Comparison of ENCODE assay signal across 7 mouse cellular contexts in genomic region chr11:94499035-94499434, GRCm38 (mm10). TPM values are rescaled to one million over a fixed set of nuclear protein-coding genes. Genes with fewer than 3 reads are reported as not detected.
DNase-seq lines count a peak whose midpoint lies in the region; ATAC-seq and TF ChIP-seq lines count a peak whose summit lies in the region.

No protein-coding gene starts in this region.

- peak overlapping the region; percentile 92 for H3K27ac ChIP-seq in lung, embryonic 14.5 days (ENCODE audit: low read depth)
- H3K27ac ChIP-seq in forebrain, embryonic 10.5 days, result peak overlapping the region; percentile 64; the same call in 1 of the 2 replicates
- H3K27ac ChIP-seq in kidney, postnatal 0 days, result peak overlapping the region; percentile 93
- H3K27ac ChIP-seq in stomach, embryonic 14.5 days (ENCODE audit: low read length), result peak overlapping the region; percentile 90; the same call in 1 of the 2 replicates

- 0 out of 2 replicates have a peak, but pooled peaks cover 4% of the 10 kb centered on the region for H3K36me3 ChIP-seq in lung, embryonic 14.5 days (ENCODE audit: insufficient read depth)
- no peaks in the 10 kb centered on the region for H3K36me3 ChIP-seq in forebrain, embryonic 10.5 days (replicated peaks)
- peaks cover 9% of the 10 kb centered on the region; the same call in 1 of the 2 replicates for H3K36me3 ChIP-seq in kidney, postnatal 0 days (ENCODE audit: insufficient read depth, low read length)
- H3K36me3 ChIP-seq in stomach, embryonic 14.5 days (ENCODE audit: control insufficient read depth, insufficient read depth, low read length), result no peaks in the 10 kb centered on the region

- no peaks in the 10 kb centered on the region for H3K27me3 ChIP-seq in lung, embryonic 14.5 days (ENCODE audit: insufficient read depth, low read length)
- peaks cover 75% of the 10 kb centered on the region for H3K27me3 ChIP-seq in forebrain, embryonic 10.5 days (ENCODE audit: poor library complexity, severe bottlenecking)
- no peaks in the 10 kb centered on the region for H3K27me3 ChIP-seq in kidney, postnatal 0 days (ENCODE audit: insufficient read depth, low read length)
- H3K27me3 ChIP-seq in stomach, embryonic 14.5 days (ENCODE audit: control insufficient read depth, insufficient read depth, low read length), result no peaks in the 10 kb centered on the region

- 0% methylated on average over 2 of the region's 2 CpGs for WGBS in lung, embryonic 14.5 days
- 25% methylated on average over 2 of the region's 2 CpGs for WGBS in forebrain, embryonic 10.5 days
- 0% methylated on average over 2 of the region's 2 CpGs for WGBS in kidney, postnatal 0 days
- 0% methylated on average over 2 of the region's 2 CpGs for WGBS in stomach, embryonic 14.5 days

- DNase-seq in lung, embryonic 14.5 days, result peak; percentile 20
- no peak for DNase-seq in lung, postnatal 14 days
- DNase-seq in forebrain, embryonic 10.5 days (ENCODE audit: extremely low spot score, low spot score), result no peak
- no peak for DNase-seq in kidney, postnatal 0 days (ENCODE audit: low spot score)
- DNase-seq in adrenal gland, postnatal 36 days, result no peak
- DNase-seq in spleen, postnatal 14 days (ENCODE audit: low spot score in 2 of 2), result no peak

- TF ChIP-seq CTCF in lung, embryonic 14.5 days (IDR thresholded peaks at IDR 0.05; ENCODE audit: low read depth), result no peak
- no peak for TF ChIP-seq CTCF in kidney, postnatal 0 days (IDR thresholded peaks at IDR 0.05; ENCODE audit: low read depth)

- no peaks in the 10 kb centered on the region for H3K9me3 ChIP-seq in lung, embryonic 14.5 days (ENCODE audit: low read depth, low read length)
- H3K9me3 ChIP-seq in forebrain, embryonic 10.5 days, result no peaks in the 10 kb centered on the region
- H3K9me3 ChIP-seq in kidney, postnatal 0 days (replicated peaks; ENCODE audit: low read length), result no peaks in the 10 kb centered on the region
- H3K9me3 ChIP-seq in stomach, embryonic 14.5 days (ENCODE audit: control insufficient read depth, low read depth, low read length), result no peaks in the 10 kb centered on the region

- H3K4me1 ChIP-seq in lung, embryonic 14.5 days (ENCODE audit: insufficient read depth), result peaks cover 12% of the 10 kb centered on the region
- peaks cover 48% of the 10 kb centered on the region for H3K4me1 ChIP-seq in forebrain, embryonic 10.5 days
- H3K4me1 ChIP-seq in kidney, postnatal 0 days (replicated peaks; ENCODE audit: insufficient read depth, low read length), result peaks cover 8% of the 10 kb centered on the region; the same call in 1 of the 2 replicates
- peaks cover 21% of the 10 kb centered on the region; the same call in 1 of the 2 replicates for H3K4me1 ChIP-seq in stomach, embryonic 14.5 days (ENCODE audit: control insufficient read depth, insufficient read depth, low read length)

- no peak for ATAC-seq in lung, embryonic 14.5 days (ENCODE audit: insufficient read depth)
- no peak; the same call in 1 of the 2 replicates for ATAC-seq in kidney, postnatal 0 days (replicated peaks; ENCODE audit: low FRiP score, low read depth)
- ATAC-seq in stomach, embryonic 14.5 days (ENCODE audit: insufficient number of reproducible peaks, insufficient read depth, low FRiP score, low read depth), result no peak; the same call in 1 of the 2 replicates

- H3K4me2 ChIP-seq in lung, embryonic 14.5 days, result peak overlapping the region; percentile 69
- peak overlapping the region; percentile 65 for H3K4me2 ChIP-seq in kidney, postnatal 0 days (ENCODE audit: low read length)
- H3K4me2 ChIP-seq in stomach, embryonic 14.5 days (replicated peaks; ENCODE audit: low read depth, low read length), result peak overlapping the region; percentile 63

- H3K9ac ChIP-seq in lung, embryonic 14.5 days, result peak overlapping the region; percentile 62
- H3K9ac ChIP-seq in kidney, postnatal 0 days (ENCODE audit: low read depth, low read length), result peak overlapping the region; percentile 73
- H3K9ac ChIP-seq in stomach, embryonic 14.5 days (replicated peaks; ENCODE audit: low read depth, low read length), result no peak overlapping the region; the same call in 1 of the 2 replicates

- H3K4me3 ChIP-seq in lung, embryonic 14.5 days (ENCODE audit: low read depth, low read length), result peak overlapping the region; percentile 45
- peak overlapping the region; percentile 49 for H3K4me3 ChIP-seq in forebrain, embryonic 10.5 days
- peak overlapping the region; percentile 44 for H3K4me3 ChIP-seq in kidney, postnatal 0 days (replicated peaks; ENCODE audit: low read depth, low read length)
- H3K4me3 ChIP-seq in stomach, embryonic 14.5 days (ENCODE audit: low read depth, low read length), result peak overlapping the region; percentile 36

RNA-seq across cellular contexts. Expression of gene Epn3, which starts 0.7 kb away (rescaled TPM):
- polyA plus RNA-seq in lung, embryonic 14.5 days (2014; fragmentation: Nextera tagmentation; extraction: Ambion mirVana), result 14.1 and 15.9 TPM in 2 replicates
- polyA plus RNA-seq in forebrain, embryonic 10.5 days (2016; fragmentation: Nextera tagmentation; extraction: Ambion mirVana), result 1.6 and 2.0 TPM in 2 replicates
- 34.7 and 37.5 TPM in 2 replicates for polyA plus RNA-seq in kidney, postnatal 0 days (2015; fragmentation: Nextera tagmentation; extraction: Ambion mirVana)
- polyA plus RNA-seq in stomach, embryonic 14.5 days (2014; fragmentation: Nextera tagmentation; extraction: Ambion mirVana), result 7.5 and 11.1 TPM in 2 replicates
- 10 to 100 TPM; 13.5 to 25.9 TPM for total RNA-seq in adrenal gland, postnatal 36 days (2021)

RNA-seq across cellular contexts. Expression of gene Spata20, which starts 13.1 kb away (rescaled TPM):
- polyA plus RNA-seq in lung, embryonic 14.5 days (2014; fragmentation: Nextera tagmentation; extraction: Ambion mirVana), result 0.42 TPM in 1 of 2 replicates, not detected in the other
- polyA plus RNA-seq in forebrain, embryonic 10.5 days (2016; fragmentation: Nextera tagmentation; extraction: Ambion mirVana), result not detected in 2 replicates
- polyA plus RNA-seq in kidney, postnatal 0 days (2015; fragmentation: Nextera tagmentation; extraction: Ambion mirVana), result 0.40 TPM in 1 of 2 replicates, not detected in the other
- 0.13 and 0.48 TPM in 2 replicates for polyA plus RNA-seq in stomach, embryonic 14.5 days (2014; fragmentation: Nextera tagmentation; extraction: Ambion mirVana)
- total RNA-seq in adrenal gland, postnatal 36 days (2021), result not detected

RNA-seq across cellular contexts. Expression of gene Mycbpap, which starts 22.5 kb away (rescaled TPM):
- polyA plus RNA-seq in lung, embryonic 14.5 days (2014; fragmentation: Nextera tagmentation; extraction: Ambion mirVana), result 3.2 and 3.3 TPM in 2 replicates
- 3.4 and 4.5 TPM in 2 replicates for polyA plus RNA-seq in forebrain, embryonic 10.5 days (2016; fragmentation: Nextera tagmentation; extraction: Ambion mirVana)
- 3.2 and 3.5 TPM in 2 replicates for polyA plus RNA-seq in kidney, postnatal 0 days (2015; fragmentation: Nextera tagmentation; extraction: Ambion mirVana)
- polyA plus RNA-seq in stomach, embryonic 14.5 days (2014; fragmentation: Nextera tagmentation; extraction: Ambion mirVana), result 1.6 and 2.1 TPM in 2 replicates
- 1 to 10 TPM; 3.6 to 9.7 TPM for total RNA-seq in adrenal gland, postnatal 36 days (2021)

RNA-seq across cellular contexts. Expression of gene Cacna1g, which starts 25.0 kb away (rescaled TPM):
- 12.9 and 13.5 TPM in 2 replicates for polyA plus RNA-seq in lung, embryonic 14.5 days (2014; fragmentation: Nextera tagmentation; extraction: Ambion mirVana)
- polyA plus RNA-seq in forebrain, embryonic 10.5 days (2016; fragmentation: Nextera tagmentation; extraction: Ambion mirVana), result 7.0 and 8.3 TPM in 2 replicates
- 4.4 and 5.2 TPM in 2 replicates for polyA plus RNA-seq in kidney, postnatal 0 days (2015; fragmentation: Nextera tagmentation; extraction: Ambion mirVana)
- 13.5 and 17.6 TPM in 2 replicates for polyA plus RNA-seq in stomach, embryonic 14.5 days (2014; fragmentation: Nextera tagmentation; extraction: Ambion mirVana)
- 1 to 10 TPM in 1 of 2 experiments, under 1 TPM in 1; 0.50 to 1.1 TPM for total RNA-seq in adrenal gland, postnatal 36 days (2021)

RNA-seq across cellular contexts. Expression of gene Rsad1, which starts 50.0 kb away (rescaled TPM):
- polyA plus RNA-seq in lung, embryonic 14.5 days (2014; fragmentation: Nextera tagmentation; extraction: Ambion mirVana), result 3.6 and 4.2 TPM in 2 replicates
- polyA plus RNA-seq in forebrain, embryonic 10.5 days (2016; fragmentation: Nextera tagmentation; extraction: Ambion mirVana), result 3.7 and 5.6 TPM in 2 replicates
- 4.0 and 5.6 TPM in 2 replicates for polyA plus RNA-seq in kidney, postnatal 0 days (2015; fragmentation: Nextera tagmentation; extraction: Ambion mirVana)
- polyA plus RNA-seq in stomach, embryonic 14.5 days (2014; fragmentation: Nextera tagmentation; extraction: Ambion mirVana), result 3.1 and 3.4 TPM in 2 replicates
- 10 to 100 TPM; 11.9 to 13.3 TPM for total RNA-seq in adrenal gland, postnatal 36 days (2021)
